Mouse (Mus musculus) heart, adult 2 months (tissue): ENCODE results near the gene Scgb1a1.
A peak's percentile ranks its signal among the peaks of the same experiment; 100 is the strongest.

Experiments used
- CTCF ChIP-seq: fragments of 200-600 bp; IDR thresholded peaks from 2 replicates; pipeline ENCODE4 v1.8.1; 2022; ENCODE audit warnings: antibody characterized with exemption, mild to moderate bottlenecking, moderate library complexity
- EP300 ChIP-seq: fragments of 200-500 bp; IDR thresholded peaks from 2 replicates; pipeline ENCODE4 v1.6.1; 2011; ENCODE audit warnings: low read depth, low read length, control low read depth; ENCODE audit not compliant: insufficient read depth
- POLR2A ChIP-seq: fragments of 200-500 bp; IDR thresholded peaks from 2 replicates; pipeline ENCODE4 v1.6.1; 2011; ENCODE audit warnings: mild to moderate bottlenecking, low read depth, low read length, control low read depth; ENCODE audit not compliant: insufficient read depth

DNA sequence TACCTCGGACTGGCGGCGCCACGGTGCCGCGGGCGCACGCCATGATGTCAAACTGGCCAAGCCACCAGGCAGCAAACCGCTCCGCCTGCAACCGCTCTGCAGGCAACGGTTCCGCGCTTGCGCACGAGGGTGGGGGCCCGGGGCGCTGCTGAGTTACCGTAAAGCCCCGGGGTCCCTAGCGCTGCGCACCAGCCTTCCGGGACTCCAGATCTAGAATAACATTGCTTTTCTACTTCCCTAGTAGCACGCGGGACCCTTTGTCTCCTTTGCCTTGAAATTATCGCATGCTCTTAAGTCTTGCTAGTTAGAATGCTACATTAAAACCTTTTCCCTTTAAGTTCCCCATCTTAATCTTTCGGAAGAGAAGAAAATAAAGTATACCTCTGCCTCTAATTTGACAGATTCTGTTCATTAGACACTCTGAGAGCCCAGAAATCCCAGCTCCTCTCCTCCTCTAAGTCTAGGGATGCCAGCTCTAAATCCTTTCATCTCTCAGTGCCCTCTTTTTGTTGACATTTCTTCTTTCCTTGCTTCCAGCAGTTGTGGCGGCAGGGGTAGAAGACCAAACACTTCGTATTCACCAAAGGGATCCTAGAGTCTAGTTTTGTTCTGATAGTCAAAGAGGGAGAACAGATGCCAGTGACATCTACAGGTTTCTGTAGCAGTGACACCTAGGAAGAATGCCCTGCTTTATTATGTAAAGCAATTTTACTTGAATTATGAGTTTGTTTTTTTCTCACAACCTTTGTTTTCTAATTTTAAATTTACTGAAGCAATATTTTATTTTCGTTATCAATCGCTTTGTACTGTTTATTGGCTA is 48.0 kb upstream of the Scgb1a1 start, which contains the start of gene Asrgl1:
- TF ChIP-seq CTCF (peak; percentile 26), POLR2A (peak; percentile 80), EP300 (no peak)
